Mouse (Mus musculus): Measurements from ENCODE around the gene Fut1.

Gene Fut1

DNA sequence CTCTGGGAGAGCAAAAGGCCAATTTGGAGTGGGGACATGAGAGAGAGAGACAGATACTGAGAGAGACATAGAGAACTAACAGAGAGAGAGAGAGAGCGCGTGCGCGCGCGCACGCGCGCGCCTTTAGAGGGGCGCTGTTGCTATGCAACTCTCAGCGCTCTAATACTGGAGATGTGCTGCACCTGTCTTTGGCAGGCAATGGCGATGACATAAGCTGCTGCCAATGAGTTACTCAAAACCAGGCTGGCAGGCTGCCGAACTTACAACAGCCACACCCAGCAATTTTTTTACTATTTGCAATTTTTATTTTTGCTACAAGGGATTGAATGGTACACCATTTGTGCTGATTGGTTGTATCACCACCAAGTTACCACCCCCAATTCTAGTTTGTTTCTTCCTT lies 50.7 kb downstream of the Fut1 start:
- no peak for DNase-seq (ENCODE audit: low spot score)

DNA sequence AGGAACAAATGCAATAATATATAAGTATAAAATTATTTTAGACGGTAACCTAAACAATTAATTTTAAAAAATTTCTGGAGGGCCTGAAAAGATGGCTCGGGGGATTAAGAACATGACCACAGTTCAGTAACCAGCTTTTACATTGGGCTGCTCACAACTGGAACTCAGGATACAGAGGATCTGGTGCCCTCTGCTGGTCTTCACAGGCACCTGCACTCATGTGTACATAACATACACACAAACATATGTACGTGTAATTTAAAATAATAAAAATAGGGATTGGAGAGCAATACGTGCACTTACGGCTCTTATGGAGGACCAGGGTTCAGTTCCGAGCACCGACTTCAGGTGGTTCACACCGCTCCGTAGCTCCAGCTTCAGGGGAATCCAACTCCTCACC lies 51.8 kb downstream of the Fut1 start:
- DNase-seq (ENCODE audit: low spot score) = no peak

Data from embryo, embryonic 10.5 days (tissue).